Mouse (Mus musculus) hindbrain, embryonic 16.5 days (tissue): ENCODE measurements around the gene Farsb. TPM values are rescaled to one million over a fixed set of nuclear protein-coding genes. Genes with fewer than 3 reads are reported as not detected.
A peak's percentile ranks its signal among the peaks of the same experiment; 100 is the strongest.

Experiments
- ATAC-seq: fragments of 200-750 bp; cut with Nextera tagmentation; 2 replicates; pipeline ENCODE4 v1.8.0; 2017; ENCODE audit warnings: moderate TSS enrichment, moderate library complexity
- H3K27ac ChIP-seq: fragments of 300-500 bp; sonication (generic); 2 replicates; pipeline ENCODE4 v1.5.1; 2014; ENCODE audit warnings: low read depth, mild to moderate bottlenecking, control low read depth, low read length, moderate library complexity
- H3K27me3 ChIP-seq: fragments of 300-500 bp; sonication (generic); replicated peaks from 2 replicates; pipeline ENCODE4 v1.6.1; 2014; ENCODE audit warnings: low read length; ENCODE audit not compliant: control insufficient read depth, insufficient read depth
- H3K36me3 ChIP-seq: fragments of 300-500 bp; sonication (generic); 2 replicates; pipeline ENCODE4 v1.6.1; 2014; ENCODE audit warnings: mild to moderate bottlenecking, low read length, moderate library complexity, mixed read lengths; ENCODE audit not compliant: control insufficient read depth, insufficient read depth
- H3K4me1 ChIP-seq: fragments of 300-500 bp; sonication (generic); 2 replicates; pipeline ENCODE4 v1.6.1; 2014; ENCODE audit warnings: low read depth, low read length; ENCODE audit not compliant: control insufficient read depth, insufficient read depth
- H3K4me2 ChIP-seq: fragments of 300-500 bp; sonication (generic); 2 replicates; pipeline ENCODE4 v1.6.1; 2014; ENCODE audit warnings: mild to moderate bottlenecking, low read length, control low read depth, moderate library complexity
- H3K4me3 ChIP-seq: fragments of 300-500 bp; sonication (generic); 2 replicates; pipeline ENCODE4 v1.5.1; 2014; ENCODE audit warnings: mild to moderate bottlenecking, low read length, control low read depth, moderate library complexity
- H3K9ac ChIP-seq: fragments of 300-500 bp; sonication (generic); 2 replicates; pipeline ENCODE4 v1.6.1; 2014; ENCODE audit warnings: low read depth, mild to moderate bottlenecking, control low read depth, low read length, moderate library complexity
- H3K9me3 ChIP-seq: fragments of 300-500 bp; sonication (generic); 2 replicates; pipeline ENCODE4 v1.6.1; 2014; ENCODE audit warnings: mild to moderate bottlenecking, low read length, moderate library complexity; ENCODE audit not compliant: control insufficient read depth
- WGBS: fragments of 180-500 bp; shearing (Covaris S2); extraction: QIAGEN DNeasy Blood & Tissue Kit; methylation state at CpG from one replicate; pipeline ENCODE4 v1.1.7; 2014; 5-methylcytosine and 5-hydroxymethylcytosine counted together
- polyA plus RNA-seq: library from polyadenylated mRNA; unstranded; fragments of >200 nt; fragmentation: Nextera tagmentation; extraction: Ambion mirVana; gene quantifications from 2 replicates; pipeline ENCODE4 v1.2.1, GENCODE M21; 2015

Gene Farsb
- polyA plus RNA-seq, 1 experiment from 2014 or later: 161 TPM

DNA sequence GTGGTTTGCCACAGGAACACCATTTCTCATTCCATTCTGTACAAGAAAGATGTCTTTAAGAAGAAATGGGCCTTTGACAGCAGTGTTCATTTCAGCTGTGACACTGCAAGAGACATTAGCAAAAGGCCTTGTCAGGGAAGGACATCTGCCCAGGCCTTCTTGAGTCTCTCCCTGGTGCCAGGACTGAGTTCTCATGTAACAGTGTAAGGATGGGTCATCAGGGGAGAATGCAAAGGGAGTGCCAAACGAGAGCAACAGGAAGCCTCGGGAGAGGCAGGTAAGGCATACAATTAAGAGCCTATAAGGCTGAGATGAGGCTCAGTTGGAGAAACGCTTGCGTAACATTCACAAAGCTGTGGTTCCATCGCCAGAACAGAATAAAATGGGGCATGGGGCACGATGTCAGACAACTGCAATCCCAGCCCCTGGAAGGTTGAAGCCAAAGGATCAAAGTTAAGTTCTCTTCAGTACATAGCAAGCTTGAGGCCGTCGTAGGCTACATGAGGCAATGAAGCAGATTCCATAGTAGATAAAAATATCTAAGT is 93.4 kb downstream of the Farsb start:
- no peaks in the 10 kb centered on the region for H3K9me3 ChIP-seq
- 75% methylated on average over 8 of the region's 8 CpGs for WGBS
- no peaks in the 10 kb centered on the region for H3K36me3 ChIP-seq
- H3K4me2 ChIP-seq: no peak overlapping the region
- H3K9ac ChIP-seq: no peak overlapping the region
- H3K27me3 ChIP-seq: no peaks in the 10 kb centered on the region; the same call in 1 of the 2 replicates
- H3K27ac ChIP-seq: no peak overlapping the region
- no peak for ATAC-seq
- H3K4me1 ChIP-seq: no peaks in the 10 kb centered on the region; the same call in 1 of the 2 replicates
- no peak overlapping the region for H3K4me3 ChIP-seq

GRCm38 (mm10) chr1:78388848-78389247 is 99.8 kb downstream of the Farsb start:
- no peak overlapping the region for H3K27ac ChIP-seq
- H3K4me3 ChIP-seq: no peak overlapping the region
- H3K36me3 ChIP-seq: no peaks in the 10 kb centered on the region
- no peak for ATAC-seq
- no peaks in the 10 kb centered on the region for H3K9me3 ChIP-seq
- 10% methylated on average over 3 of the region's 3 CpGs for WGBS
- no peak overlapping the region for H3K4me2 ChIP-seq
- no peaks in the 10 kb centered on the region for H3K4me1 ChIP-seq
- no peak overlapping the region for H3K9ac ChIP-seq
- H3K27me3 ChIP-seq: no peaks in the 10 kb centered on the region

- ATAC-seq: no peak
- no peaks in the 10 kb centered on the region for H3K4me1 ChIP-seq
- H3K27ac ChIP-seq: no peak overlapping the region
- H3K9me3 ChIP-seq: no peaks in the 10 kb centered on the region
- H3K4me2 ChIP-seq: no peak overlapping the region
- H3K27me3 ChIP-seq: no peaks in the 10 kb centered on the region
- H3K9ac ChIP-seq: no peak overlapping the region
- 52% methylated on average over 4 of the region's 4 CpGs for WGBS
- no peaks in the 10 kb centered on the region for H3K36me3 ChIP-seq
- no peak overlapping the region for H3K4me3 ChIP-seq
Observed at GRCm38 (mm10) chr1:78387854-78388253, 100.8 kb downstream of the Farsb start.

DNA sequence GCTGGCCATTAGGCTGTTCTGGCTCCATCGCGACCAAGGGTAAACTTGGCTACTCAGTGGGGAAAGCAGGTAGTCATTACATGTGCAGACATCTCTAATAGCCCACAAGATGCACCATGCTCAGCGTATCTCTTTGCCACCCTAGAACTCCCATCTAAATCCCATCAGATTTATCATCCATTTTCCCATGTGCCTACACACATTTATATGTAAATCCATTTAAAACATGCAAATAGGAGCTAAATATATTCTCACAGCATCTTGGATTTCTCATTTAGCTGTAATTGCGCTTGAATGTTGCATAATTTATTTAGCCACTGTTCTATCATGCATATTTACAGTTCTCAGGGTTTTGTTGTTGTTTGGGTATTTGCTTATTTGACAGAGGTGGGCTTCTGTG is 107.7 kb downstream of the Farsb start:
- Histone ChIP-seq H3K27ac (no peak overlapping the region), H3K4me1 (no peaks in the 10 kb centered on the region), H3K4me2 (no peak overlapping the region), H3K4me3 (no peak overlapping the region), H3K27me3 (no peaks in the 10 kb centered on the region), H3K9me3 (no peaks in the 10 kb centered on the region), H3K9ac (no peak overlapping the region), H3K36me3 (no peaks in the 10 kb centered on the region)
- no peak for ATAC-seq
- WGBS: 84% methylated on average over 4 of the region's 4 CpGs

- no peak overlapping the region for H3K9ac ChIP-seq
- H3K36me3 ChIP-seq: no peaks in the 10 kb centered on the region
- H3K4me1 ChIP-seq: peaks cover 8% of the 10 kb centered on the region
- no peak for ATAC-seq
- no peaks in the 10 kb centered on the region for H3K27me3 ChIP-seq
- H3K9me3 ChIP-seq: peaks cover 5% of the 10 kb centered on the region
- 98% methylated on average over 3 of the region's 3 CpGs for WGBS
- H3K4me3 ChIP-seq: no peak overlapping the region
- no peak overlapping the region for H3K27ac ChIP-seq
- H3K4me2 ChIP-seq: no peak overlapping the region
Observed at GRCm38 (mm10) chr1:78375058-78375457, 113.6 kb downstream of the Farsb start.

DNA sequence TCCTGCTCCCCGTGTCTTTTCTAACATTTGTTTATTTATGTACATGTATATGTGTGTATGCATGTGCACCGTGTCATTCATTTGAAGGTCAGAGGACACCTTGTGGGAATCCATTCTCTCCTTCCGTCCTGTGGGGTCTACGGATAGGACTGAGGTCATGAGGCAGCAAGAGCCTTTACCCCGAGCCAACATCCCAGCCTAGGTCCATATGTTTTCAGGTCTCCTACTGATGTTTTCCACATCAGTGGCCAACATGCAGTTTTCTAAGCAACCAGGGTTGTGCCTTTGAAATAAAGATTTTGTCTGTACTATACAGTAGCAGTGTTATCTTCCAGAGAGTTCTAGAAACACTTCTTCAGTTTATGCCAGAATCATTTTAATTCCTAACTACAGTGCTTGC is 114.9 kb downstream of the Farsb start:
- H3K27me3 ChIP-seq: no peaks in the 10 kb centered on the region
- H3K4me3 ChIP-seq: no peak overlapping the region
- no peak overlapping the region for H3K27ac ChIP-seq
- H3K4me1 ChIP-seq: peaks cover 8% of the 10 kb centered on the region
- no peak for ATAC-seq
- H3K9ac ChIP-seq: no peak overlapping the region
- 89% methylated on average over 5 of the region's 5 CpGs for WGBS
- peaks cover 5% of the 10 kb centered on the region for H3K9me3 ChIP-seq
- H3K4me2 ChIP-seq: no peak overlapping the region
- no peaks in the 10 kb centered on the region for H3K36me3 ChIP-seq

- H3K27ac ChIP-seq: no peak overlapping the region
- H3K4me1 ChIP-seq: peaks cover 8% of the 10 kb centered on the region
- peaks cover 5% of the 10 kb centered on the region for H3K9me3 ChIP-seq
- no peaks in the 10 kb centered on the region for H3K27me3 ChIP-seq
- ATAC-seq: no peak
- H3K4me2 ChIP-seq: no peak overlapping the region
- no peak overlapping the region for H3K9ac ChIP-seq
- H3K4me3 ChIP-seq: no peak overlapping the region
- H3K36me3 ChIP-seq: no peaks in the 10 kb centered on the region
- 90% methylated on average over 9 of the region's 9 CpGs for WGBS
Observed at GRCm38 (mm10) chr1:78372316-78372715, 116.4 kb downstream of the Farsb start.

GRCm38 (mm10) chr1:78371569-78372236 is 117.0 kb downstream of the Farsb start:
- peaks cover 5% of the 10 kb centered on the region for H3K9me3 ChIP-seq
- peak; percentile 64; the same call in 1 of the 2 replicates for ATAC-seq
- no peak overlapping the region for H3K9ac ChIP-seq
- no peak overlapping the region for H3K4me3 ChIP-seq
- no peaks in the 10 kb centered on the region for H3K36me3 ChIP-seq
- WGBS: 73% methylated on average over 2 of the region's 2 CpGs
- no peak overlapping the region for H3K4me2 ChIP-seq
- peaks cover 8% of the 10 kb centered on the region for H3K4me1 ChIP-seq
- H3K27me3 ChIP-seq: no peaks in the 10 kb centered on the region
- no peak overlapping the region for H3K27ac ChIP-seq

DNA sequence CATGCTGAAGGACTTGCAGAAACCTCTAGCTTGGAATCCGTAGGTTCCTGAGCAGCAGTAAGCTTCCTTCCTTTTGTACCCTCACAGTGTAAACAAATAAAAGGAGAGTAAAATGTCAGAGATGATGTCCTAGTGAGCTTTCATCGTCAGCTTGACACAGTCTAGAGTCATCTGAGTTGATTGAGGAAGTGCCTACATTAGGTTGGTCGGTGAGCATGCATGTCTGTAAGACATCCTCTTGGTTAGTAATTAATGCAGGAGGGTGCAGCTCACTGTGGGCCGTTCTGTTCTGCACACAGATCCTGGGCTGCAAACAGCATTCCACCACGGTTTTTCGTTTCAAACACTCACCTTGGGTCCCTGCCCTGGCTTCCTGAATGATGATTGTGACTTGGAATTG is 118.6 kb downstream of the Farsb start:
- Histone ChIP-seq H3K9ac (no peak overlapping the region), H3K4me1 (peaks cover 8% of the 10 kb centered on the region), H3K9me3 (peaks cover 5% of the 10 kb centered on the region), H3K4me3 (no peak overlapping the region), H3K4me2 (no peak overlapping the region), H3K27ac (no peak overlapping the region), H3K36me3 (no peaks in the 10 kb centered on the region), H3K27me3 (no peaks in the 10 kb centered on the region)
- ATAC-seq: no peak
- WGBS: 69% methylated on average over 6 of the region's 6 CpGs
